ENCODE assay signal across 25 mouse cellular contexts in genomic region chr12:74282846-74283245, GRCm38 (mm10). TPM values are rescaled to one million over a fixed set of nuclear protein-coding genes. Genes with fewer than 3 reads are reported as not detected.
A peak's percentile ranks its signal among the peaks of the same experiment; 100 is the strongest.
DNase-seq lines count a peak whose midpoint lies in the region; TF ChIP-seq lines count a peak whose summit lies in the region.
"Had no signal": no experiment of that assay in that cellular context is flagged by ENCODE, and none has a peak within 500 bp of the region (broad histone marks: within the 10 kb centered on the region; RNA-seq: fewer than 3 reads in every experiment).

No protein-coding gene starts in this region.

- no peaks in the 10 kb centered on the region for H3K9me3 ChIP-seq in CH12.LX (replicated peaks; ENCODE audit: low read length)
- H3K9me3 ChIP-seq: embryonic facial prominence, embryonic 13.5 days; forebrain, embryonic 13.5 days; forebrain, embryonic 15.5 days had no signal

- no peak for TF ChIP-seq POLR2A in CH12.LX (IDR thresholded peaks at IDR 0.05; ENCODE audit: low read depth, low read length)

- dilution Hi-C loops in CH12.LX (cut with MboI; ENCODE audit: extremely low pct_ligation_motif_present, extremely low pct_unique_long_range_greater_than_20kb, low sequenced_read_pairs), result no loop called here

- H3K36me3 ChIP-seq in CH12.LX (replicated peaks in 1 of 2; ENCODE audit: control insufficient read depth in 1 of 2, insufficient read depth in 1 of 2, low read length in 1 of 2), result no peaks in the 10 kb centered on the region
- H3K36me3 ChIP-seq: embryonic facial prominence, embryonic 13.5 days; forebrain, embryonic 15.5 days had no signal

- H3K27me3 ChIP-seq in CH12.LX (replicated peaks), result no peaks in the 10 kb centered on the region
- H3K27me3 ChIP-seq: forebrain, embryonic 15.5 days had no signal

- peak overlapping the region; percentile 29; the same call in 1 of the 2 replicates for H3K4me2 ChIP-seq in CH12.LX (ENCODE audit: insufficient read depth, low read depth, poor library complexity, severe bottlenecking)

- no peak overlapping the region for H3K9ac ChIP-seq in CH12.LX (ENCODE audit: insufficient read depth, low read depth)
- H3K9ac ChIP-seq: embryonic facial prominence, embryonic 13.5 days; forebrain, embryonic 13.5 days; forebrain, embryonic 15.5 days; forebrain, postnatal 0 days had no signal

- TF ChIP-seq CTCF in CH12.LX (conservative IDR thresholded peaks at IDR 0.05 in 1 of 2, IDR thresholded peaks at IDR 0.05 in 1 of 2; ENCODE audit: low read depth in 2 of 2, low read length in 2 of 2), result no peak

- no peak overlapping the region for H3K4me3 ChIP-seq in CH12.LX (replicated peaks in 1 of 3; ENCODE audit: low read depth in 2 of 3, low read length in 2 of 3, poor library complexity in 1 of 3)
- H3K4me3 ChIP-seq: embryonic facial prominence, embryonic 13.5 days; forebrain, embryonic 13.5 days; forebrain, embryonic 15.5 days had no signal

- no peak overlapping the region for H3K27ac ChIP-seq in CH12.LX (ENCODE audit: insufficient read depth, low read depth)
- H3K27ac ChIP-seq: embryonic facial prominence, embryonic 13.5 days; forebrain, embryonic 13.5 days; forebrain, embryonic 15.5 days had no signal

- TF ChIP-seq EP300 in CH12.LX (IDR thresholded peaks at IDR 0.05; ENCODE audit: low read length), result no peak

- H3K79me2 ChIP-seq in CH12.LX (replicated peaks; ENCODE audit: control insufficient read depth, extremely low read depth, insufficient read depth, poor library complexity, severe bottlenecking), result no peaks in the 10 kb centered on the region

- TF ChIP-seq RAD21 in CH12.LX (IDR thresholded peaks at IDR 0.05; ENCODE audit: low read depth, low read length), result no peak

- DNase-seq in adrenal gland, postnatal 10 days, result peak; percentile 53
- no peak for DNase-seq in adrenal gland, adult 2 months
- DNase-seq in adrenal gland, postnatal 25 days, result peak; percentile 8
- no peak for DNase-seq in adrenal gland, adult 8-10 months
- peak; percentile 73 for DNase-seq in heart, adult 11 months
- no peak for DNase-seq in heart, adult 8-10 months (ENCODE audit: low spot score)
- DNase-seq in CH12.LX (ENCODE audit: extremely low read depth), result peak; percentile 18
- DNase-seq: B cell, adult 2 months; cerebellum, adult 11 months; cerebellum, adult 18-20 months; cerebellum, adult 9-10 months; cerebellum, postnatal 10 days; cerebellum, postnatal 25 days; forebrain, postnatal 0 days had no signal

- H3K4me1 ChIP-seq in CH12.LX (ENCODE audit: control insufficient read depth in 1 of 2, insufficient read depth in 2 of 2), result peaks cover 4 to 18% of the 10 kb centered on the region in 2 experiments; a peak in 3 of 4 replicates

- in situ Hi-C loops in CH12.LX (cut with MboI; ENCODE audit: low pct_ligation_motif_present, low pct_unique_long_range_greater_than_20kb, low sequenced_read_pairs), result loop anchor here (25.0 kb wide), 1 partner anchor 271 kb away; no protein-coding TSS in a partner anchor

TF ChIP-seq in CH12.LX, 34 proteins besides CTCF, POLR2A, EP300 and RAD21:
- TF ChIP-seq POLR2AphosphoS2 (IDR thresholded peaks at IDR 0.05; ENCODE audit: low read depth, low read length) (no peak), GABPA (IDR thresholded peaks at IDR 0.05; ENCODE audit: insufficient replicate concordance, low read depth, low read length) (no peak), E2F4 (IDR thresholded peaks at IDR 0.05; ENCODE audit: insufficient replicate concordance, low read depth, low read length) (no peak), KAT2A (IDR thresholded peaks at IDR 0.05; ENCODE audit: insufficient replicate concordance, low read length) (no peak), ETS1 (conservative IDR thresholded peaks at IDR 0.05; ENCODE audit: low read depth, low read length) (no peak), ZKSCAN1 (IDR thresholded peaks at IDR 0.05; ENCODE audit: borderline replicate concordance, low read depth, low read length) (no peak), MAZ (IDR thresholded peaks at IDR 0.05; ENCODE audit: low read depth, low read length) (no peak), RCOR1 (conservative IDR thresholded peaks at IDR 0.05; ENCODE audit: low read depth, low read length) (no peak), PAX5 (IDR thresholded peaks at IDR 0.05; ENCODE audit: low read length) (no peak), TCF12 (IDR thresholded peaks at IDR 0.05; ENCODE audit: low read depth, low read length) (no peak), ZC3H11A (IDR thresholded peaks at IDR 0.05; ENCODE audit: low read depth, low read length) (no peak), MAFK (IDR thresholded peaks at IDR 0.05; ENCODE audit: insufficient replicate concordance, low read length) (no peak), JUND (conservative IDR thresholded peaks at IDR 0.05; ENCODE audit: low read depth, low read length) (no peak), USF2 (conservative IDR thresholded peaks at IDR 0.05; ENCODE audit: low read depth, low read length) (no peak)

RNA-seq across cellular contexts. Expression of gene Gm11042, which starts 33.3 kb away (rescaled TPM):
- total RNA-seq in adrenal gland, postnatal 10 days (2021), result not detected
- not detected for total RNA-seq in adrenal gland, adult 2 months (2021)
- not detected in 2 replicates for polyA plus RNA-seq in adrenal gland, adult 2 months (2012; rRNA removed)
- total RNA-seq in adrenal gland, postnatal 25 days (2021), result not detected in 2 replicates
- not detected for total RNA-seq in adrenal gland, adult 8-10 months (2022)
- not detected for total RNA-seq in heart, adult 8-10 months (2022)
- total RNA-seq in CH12.LX (2012; rRNA removed) (not detected in 2 replicates), CH12.LX (2014; rRNA removed) (not detected in 2 replicates)
- polyA plus RNA-seq in CH12.LX (2012; ENCODE audit: insufficient read length, low read depth), result not detected in 2 replicates
- total RNA-seq: adrenal gland, postnatal 36 days; ES-E14; forebrain, postnatal 0 days; MEL had no signal
- polyA plus RNA-seq: brain, embryonic 14.5 days; CD4-positive, CD25-positive, alpha-beta regulatory T cell, adult 4 months; cortical plate, adult 2 months; embryonic facial prominence, embryonic 11.5 days; embryonic facial prominence, embryonic 13.5 days; forebrain, embryonic 11.5 days; forebrain, embryonic 13.5 days; forebrain, embryonic 15.5 days; forebrain, postnatal 0 days had no signal

Comparison
In these comparisons a context has a peak if more than half of its experiments do, and no peak if none do; other contexts are left out.
1. DNase-seq: peak in adrenal gland, postnatal 10 days (single experiment), adrenal gland, postnatal 25 days (single experiment), heart, adult 11 months (single experiment) and CH12.LX (single experiment); none in adrenal gland, adult 2 months (single experiment), adrenal gland, adult 8-10 months (single experiment) and heart, adult 8-10 months (single experiment).